Mouse (Mus musculus): Measurements from ENCODE around the gene Vmp1. TPM values are rescaled to one million over a fixed set of nuclear protein-coding genes. Genes with fewer than 3 reads are reported as not detected.
A peak's percentile ranks its signal among the peaks of the same experiment; 100 is the strongest.

Gene Vmp1
- polyA plus RNA-seq, 1 experiment from 2014 or later: 99.7 TPM

GRCm38 (mm10) chr11:86654096-86654495, 29.5 kb downstream of the Vmp1 start:
- H3K4me2 ChIP-seq (ENCODE audit: low read depth, low read length): no peak overlapping the region
- H3K4me3 ChIP-seq (ENCODE audit: low read depth, low read length): no peak overlapping the region
- no peaks in the 10 kb centered on the region for H3K4me1 ChIP-seq (ENCODE audit: control insufficient read depth, insufficient read depth, low read length)
- 89% methylated on average over 4 of the region's 4 CpGs for WGBS
- H3K9ac ChIP-seq (replicated peaks; ENCODE audit: low read length): no peak overlapping the region
- H3K27me3 ChIP-seq (ENCODE audit: control insufficient read depth, insufficient read depth, low read length): no peaks in the 10 kb centered on the region
- H3K27ac ChIP-seq (replicated peaks; ENCODE audit: low read depth, low read length): no peak overlapping the region
- H3K36me3 ChIP-seq (replicated peaks; ENCODE audit: control insufficient read depth, insufficient read depth, low read depth, low read length): no peaks in the 10 kb centered on the region
- DNase-seq (ENCODE audit: low spot score) (no peak), ATAC-seq (replicated peaks; ENCODE audit: insufficient number of reproducible peaks, low FRiP score, low TSS enrichment, low read depth) (no peak)
- no peaks in the 10 kb centered on the region for H3K9me3 ChIP-seq (replicated peaks; ENCODE audit: control insufficient read depth, low read length)

- ATAC-seq (replicated peaks; ENCODE audit: insufficient number of reproducible peaks, low FRiP score, low TSS enrichment, low read depth): no peak
- Histone ChIP-seq H3K9ac (replicated peaks; ENCODE audit: low read length) (no peak overlapping the region), H3K4me2 (ENCODE audit: low read depth, low read length) (no peak overlapping the region), H3K27ac (replicated peaks; ENCODE audit: low read depth, low read length) (no peak overlapping the region), H3K36me3 (replicated peaks; ENCODE audit: control insufficient read depth, insufficient read depth, low read depth, low read length) (no peaks in the 10 kb centered on the region), H3K4me1 (ENCODE audit: control insufficient read depth, insufficient read depth, low read length) (no peaks in the 10 kb centered on the region), H3K9me3 (replicated peaks; ENCODE audit: control insufficient read depth, low read length) (no peaks in the 10 kb centered on the region), H3K4me3 (ENCODE audit: low read depth, low read length) (no peak overlapping the region), H3K27me3 (ENCODE audit: control insufficient read depth, insufficient read depth, low read length) (no peaks in the 10 kb centered on the region)
- peak; percentile 84 for DNase-seq (ENCODE audit: low spot score)
- WGBS: 42% methylated on average over 3 of the region's 3 CpGs
Observed at GRCm38 (mm10) chr11:86653446-86653845, 30.2 kb downstream of the Vmp1 start.

GRCm38 (mm10) chr11:86652578-86652979, 31.1 kb downstream of the Vmp1 start:
- Histone ChIP-seq H3K4me1 (ENCODE audit: control insufficient read depth, insufficient read depth, low read length) (no peaks in the 10 kb centered on the region), H3K4me3 (ENCODE audit: low read depth, low read length) (no peak overlapping the region), H3K4me2 (ENCODE audit: low read depth, low read length) (no peak overlapping the region), H3K27me3 (ENCODE audit: control insufficient read depth, insufficient read depth, low read length) (no peaks in the 10 kb centered on the region), H3K36me3 (replicated peaks; ENCODE audit: control insufficient read depth, insufficient read depth, low read depth, low read length) (no peaks in the 10 kb centered on the region), H3K9ac (replicated peaks; ENCODE audit: low read length) (no peak overlapping the region), H3K9me3 (replicated peaks; ENCODE audit: control insufficient read depth, low read length) (no peaks in the 10 kb centered on the region), H3K27ac (replicated peaks; ENCODE audit: low read depth, low read length) (no peak overlapping the region)
- DNase-seq (ENCODE audit: low spot score) (no peak), ATAC-seq (replicated peaks; ENCODE audit: insufficient number of reproducible peaks, low FRiP score, low TSS enrichment, low read depth) (no peak)
- 87% methylated on average over 4 of the region's 4 CpGs for WGBS

- Histone ChIP-seq H3K36me3 (replicated peaks; ENCODE audit: control insufficient read depth, insufficient read depth, low read depth, low read length) (no peaks in the 10 kb centered on the region), H3K27ac (replicated peaks; ENCODE audit: low read depth, low read length) (no peak overlapping the region), H3K27me3 (ENCODE audit: control insufficient read depth, insufficient read depth, low read length) (no peaks in the 10 kb centered on the region), H3K9me3 (replicated peaks; ENCODE audit: control insufficient read depth, low read length) (no peaks in the 10 kb centered on the region), H3K4me3 (ENCODE audit: low read depth, low read length) (no peak overlapping the region), H3K9ac (replicated peaks; ENCODE audit: low read length) (no peak overlapping the region), H3K4me1 (ENCODE audit: control insufficient read depth, insufficient read depth, low read length) (no peaks in the 10 kb centered on the region), H3K4me2 (ENCODE audit: low read depth, low read length) (no peak overlapping the region)
- WGBS: 70% methylated on average over 6 of the region's 6 CpGs
- no peak for ATAC-seq (replicated peaks; ENCODE audit: insufficient number of reproducible peaks, low FRiP score, low TSS enrichment, low read depth)
- DNase-seq (ENCODE audit: low spot score): no peak
Observed at GRCm38 (mm10) chr11:86650676-86651075, 33.0 kb downstream of the Vmp1 start.

GRCm38 (mm10) chr11:86649542-86649941, 34.1 kb downstream of the Vmp1 start:
- DNase-seq (ENCODE audit: low spot score) (no peak), ATAC-seq (replicated peaks; ENCODE audit: insufficient number of reproducible peaks, low FRiP score, low TSS enrichment, low read depth) (no peak)
- H3K4me3 ChIP-seq (ENCODE audit: low read depth, low read length): no peak overlapping the region
- H3K36me3 ChIP-seq (replicated peaks; ENCODE audit: control insufficient read depth, insufficient read depth, low read depth, low read length): no peaks in the 10 kb centered on the region
- no peak overlapping the region for H3K27ac ChIP-seq (replicated peaks; ENCODE audit: low read depth, low read length)
- no peak overlapping the region for H3K9ac ChIP-seq (replicated peaks; ENCODE audit: low read length)
- H3K27me3 ChIP-seq (ENCODE audit: control insufficient read depth, insufficient read depth, low read length): no peaks in the 10 kb centered on the region
- no peaks in the 10 kb centered on the region for H3K4me1 ChIP-seq (ENCODE audit: control insufficient read depth, insufficient read depth, low read length)
- 85% methylated on average over 1 of the region's 1 CpGs for WGBS
- H3K4me2 ChIP-seq (ENCODE audit: low read depth, low read length): no peak overlapping the region
- no peaks in the 10 kb centered on the region for H3K9me3 ChIP-seq (replicated peaks; ENCODE audit: control insufficient read depth, low read length)

GRCm38 (mm10) chr11:86647706-86648447, 35.8 kb downstream of the Vmp1 start:
- no peak overlapping the region for H3K27ac ChIP-seq (replicated peaks; ENCODE audit: low read depth, low read length)
- no peaks in the 10 kb centered on the region for H3K27me3 ChIP-seq (ENCODE audit: control insufficient read depth, insufficient read depth, low read length)
- 78% methylated on average over 15 of the region's 15 CpGs for WGBS
- no peak overlapping the region for H3K4me2 ChIP-seq (ENCODE audit: low read depth, low read length)
- no peak overlapping the region for H3K9ac ChIP-seq (replicated peaks; ENCODE audit: low read length)
- no peaks in the 10 kb centered on the region for H3K4me1 ChIP-seq (ENCODE audit: control insufficient read depth, insufficient read depth, low read length)
- no peaks in the 10 kb centered on the region for H3K36me3 ChIP-seq (replicated peaks; ENCODE audit: control insufficient read depth, insufficient read depth, low read depth, low read length)
- no peaks in the 10 kb centered on the region for H3K9me3 ChIP-seq (replicated peaks; ENCODE audit: control insufficient read depth, low read length)
- DNase-seq (ENCODE audit: low spot score): no peak
- ATAC-seq (replicated peaks; ENCODE audit: insufficient number of reproducible peaks, low FRiP score, low TSS enrichment, low read depth): no peak
- no peak overlapping the region for H3K4me3 ChIP-seq (ENCODE audit: low read depth, low read length)

- Histone ChIP-seq H3K27ac (replicated peaks; ENCODE audit: low read depth, low read length) (no peak overlapping the region), H3K36me3 (replicated peaks; ENCODE audit: control insufficient read depth, insufficient read depth, low read depth, low read length) (no peaks in the 10 kb centered on the region), H3K9ac (replicated peaks; ENCODE audit: low read length) (no peak overlapping the region), H3K27me3 (ENCODE audit: control insufficient read depth, insufficient read depth, low read length) (no peaks in the 10 kb centered on the region), H3K4me3 (ENCODE audit: low read depth, low read length) (no peak overlapping the region), H3K9me3 (replicated peaks; ENCODE audit: control insufficient read depth, low read length) (no peaks in the 10 kb centered on the region), H3K4me1 (ENCODE audit: control insufficient read depth, insufficient read depth, low read length) (no peaks in the 10 kb centered on the region), H3K4me2 (ENCODE audit: low read depth, low read length) (no peak overlapping the region)
- ATAC-seq (replicated peaks; ENCODE audit: insufficient number of reproducible peaks, low FRiP score, low TSS enrichment, low read depth) (no peak), DNase-seq (ENCODE audit: low spot score) (no peak)
- 88% methylated on average over 3 of the region's 3 CpGs for WGBS
Observed at GRCm38 (mm10) chr11:86646885-86647459, 36.7 kb downstream of the Vmp1 start.

- Histone ChIP-seq H3K36me3 (replicated peaks; ENCODE audit: control insufficient read depth, insufficient read depth, low read depth, low read length) (no peaks in the 10 kb centered on the region), H3K9ac (replicated peaks; ENCODE audit: low read length) (no peak overlapping the region), H3K27ac (replicated peaks; ENCODE audit: low read depth, low read length) (no peak overlapping the region), H3K4me2 (ENCODE audit: low read depth, low read length) (no peak overlapping the region), H3K27me3 (ENCODE audit: control insufficient read depth, insufficient read depth, low read length) (no peaks in the 10 kb centered on the region), H3K4me3 (ENCODE audit: low read depth, low read length) (no peak overlapping the region), H3K4me1 (ENCODE audit: control insufficient read depth, insufficient read depth, low read length) (no peaks in the 10 kb centered on the region), H3K9me3 (replicated peaks; ENCODE audit: control insufficient read depth, low read length) (no peaks in the 10 kb centered on the region)
- DNase-seq (ENCODE audit: low spot score) (peak; percentile 29), ATAC-seq (replicated peaks; ENCODE audit: insufficient number of reproducible peaks, low FRiP score, low TSS enrichment, low read depth) (no peak)
- 61% methylated on average over 7 of the region's 7 CpGs for WGBS
Observed at GRCm38 (mm10) chr11:86646136-86646834, 37.4 kb downstream of the Vmp1 start.

All from embryonic facial prominence, embryonic 11.5 days (tissue).